Mouse (Mus musculus): ENCODE measurements at regions not wholly inside any gene's neighbourhood (a gene's known extent, or its start where the extent isn't known, plus 50 kb on each side); places are given as distances from the start of the nearest gene placed in this dataset.

DNA sequence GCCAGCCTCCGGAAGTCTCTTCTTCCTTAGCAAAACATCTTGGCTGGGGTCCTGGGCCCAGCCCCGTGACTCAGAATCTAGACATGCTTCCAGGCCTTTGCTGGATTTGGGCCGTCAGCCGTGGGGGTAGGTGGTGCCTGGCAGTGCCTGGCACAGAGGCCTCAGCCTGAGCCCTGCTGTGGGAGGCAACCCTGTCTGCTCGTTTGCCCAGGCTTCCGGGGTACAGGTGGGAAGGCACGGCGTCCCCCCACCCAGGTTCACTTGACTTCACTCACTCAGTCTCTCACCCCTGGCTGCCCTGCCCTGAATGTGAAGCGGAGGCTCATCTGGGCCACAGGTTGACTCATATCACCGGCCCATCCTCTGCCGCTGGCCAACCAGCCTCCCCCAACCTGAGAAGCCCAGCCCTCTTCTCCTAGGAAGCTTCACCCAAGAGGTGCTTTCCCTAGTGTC is 99.9 kb upstream of the Tmem189 start:
- Histone ChIP-seq H3K36me3 (replicated peaks; ENCODE audit: low read length) (no peaks in the 10 kb centered on the region), H3K9me3 (peaks cover 5% of the 10 kb centered on the region; the same call in 1 of the 2 replicates), H3K27me3 (replicated peaks) (peaks cover 48% of the 10 kb centered on the region), H3K4me3 (replicated peaks) (no peak overlapping the region), H3K4me1 (peaks cover 61% of the 10 kb centered on the region)
- TF ChIP-seq GATA1 (IDR thresholded peaks at IDR 0.05; ENCODE audit: borderline replicate concordance, low read length) (no peak), FLI1 (IDR thresholded peaks at IDR 0.05; ENCODE audit: low read length) (no peak)

GRCm38 (mm10) chr2:167786951-167787350 is 97.3 kb upstream of the Tmem189 start:
- Histone ChIP-seq H3K4me1 (peaks cover 64% of the 10 kb centered on the region), H3K9me3 (no peaks in the 10 kb centered on the region), H3K36me3 (replicated peaks; ENCODE audit: low read length) (peaks cover 3% of the 10 kb centered on the region), H3K4me3 (replicated peaks) (no peak overlapping the region), H3K27me3 (replicated peaks) (peaks cover 42% of the 10 kb centered on the region)
- TF ChIP-seq FLI1 (IDR thresholded peaks at IDR 0.05; ENCODE audit: low read length) (no peak), GATA1 (IDR thresholded peaks at IDR 0.05; ENCODE audit: borderline replicate concordance, low read length) (no peak)

DNA sequence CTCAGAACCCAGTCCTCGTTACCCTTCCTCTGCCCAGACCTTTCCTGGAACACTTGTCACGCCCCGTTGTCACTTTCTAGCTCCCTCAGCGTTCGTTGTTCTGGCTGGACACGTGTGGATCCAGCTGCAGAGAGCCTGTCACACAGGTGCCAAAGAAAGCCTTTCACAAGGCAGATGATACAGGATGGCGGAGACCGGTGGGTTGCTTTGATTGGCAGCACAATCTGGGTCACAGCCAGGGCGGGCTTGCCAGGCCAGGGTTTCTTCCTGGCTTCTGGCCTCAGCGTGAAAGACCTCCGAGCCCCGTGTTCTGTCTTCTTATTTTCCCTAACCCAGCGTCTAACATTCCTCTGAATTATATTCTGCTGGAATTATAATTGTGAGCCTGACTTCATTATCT is 94.7 kb upstream of the Tmem189 start:
- no peak for TF ChIP-seq GATA1 (IDR thresholded peaks at IDR 0.05; ENCODE audit: borderline replicate concordance, low read length)
- TF ChIP-seq FLI1 (IDR thresholded peaks at IDR 0.05; ENCODE audit: low read length), result no peak

GRCm38 (mm10) chr2:167783374-167783773 is 93.8 kb upstream of the Tmem189 start:
- no peak overlapping the region for H3K4me3 ChIP-seq (replicated peaks)

More for the DNA sequence above, 94.7 kb upstream of the Tmem189 start:
- H3K4me3 ChIP-seq (replicated peaks), result no peak overlapping the region
- H3K36me3 ChIP-seq (replicated peaks; ENCODE audit: low read length), result peaks cover 14% of the 10 kb centered on the region
- peaks cover 24% of the 10 kb centered on the region for H3K27me3 ChIP-seq (replicated peaks)
- no peaks in the 10 kb centered on the region for H3K9me3 ChIP-seq
- peaks cover 76% of the 10 kb centered on the region for H3K4me1 ChIP-seq

DNA sequence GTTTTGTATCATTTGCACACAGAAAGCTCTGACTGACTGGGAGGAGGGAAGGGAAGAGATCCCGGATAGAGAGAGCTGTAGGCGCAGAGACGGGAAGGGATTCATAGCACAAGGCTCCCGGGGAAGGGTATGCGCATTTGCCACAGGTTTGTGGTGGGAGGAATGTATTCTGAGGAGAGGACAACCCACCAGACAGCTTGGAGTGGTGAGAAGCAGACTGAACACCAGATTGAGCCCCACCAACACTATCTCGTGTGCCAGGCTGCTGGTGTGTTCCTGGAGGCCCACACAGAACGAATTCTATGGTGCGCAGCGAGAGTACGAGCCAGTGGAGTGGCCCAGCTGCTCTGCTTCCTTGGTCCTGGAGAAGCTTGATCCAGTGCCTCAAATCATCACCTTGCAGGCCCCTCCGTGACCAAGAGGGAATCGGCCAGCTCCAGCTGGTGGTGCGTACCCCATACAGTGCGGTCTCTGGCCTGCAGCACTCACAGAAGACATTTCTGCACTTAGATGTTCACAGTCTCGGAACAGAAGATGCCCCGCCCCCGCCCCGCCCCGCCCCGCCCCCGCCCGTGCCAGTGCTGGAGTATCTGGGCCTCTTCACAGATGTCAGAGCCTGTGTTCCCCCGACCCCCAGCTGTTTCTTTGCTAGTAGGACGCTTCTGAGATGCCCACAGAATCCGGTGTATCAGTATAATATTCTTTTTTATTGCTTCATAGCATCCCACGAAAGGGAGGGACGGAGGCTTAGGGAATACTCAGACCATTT is 92.8 kb upstream of the Tmem189 start:
- H3K4me1 ChIP-seq, result peaks cover 80% of the 10 kb centered on the region
- no peak for TF ChIP-seq GATA1 (IDR thresholded peaks at IDR 0.05; ENCODE audit: borderline replicate concordance, low read length)
- TF ChIP-seq FLI1 (IDR thresholded peaks at IDR 0.05; ENCODE audit: low read length), result no peak
- H3K4me3 ChIP-seq (replicated peaks), result no peak overlapping the region
- H3K36me3 ChIP-seq (replicated peaks; ENCODE audit: low read length), result peaks cover 14% of the 10 kb centered on the region
- no peaks in the 10 kb centered on the region for H3K9me3 ChIP-seq
- H3K27me3 ChIP-seq (replicated peaks), result peaks cover 21% of the 10 kb centered on the region

More at GRCm38 (mm10) chr2:167783374-167783773, 93.8 kb upstream of the Tmem189 start:
- no peaks in the 10 kb centered on the region for H3K9me3 ChIP-seq
- TF ChIP-seq GATA1 (IDR thresholded peaks at IDR 0.05; ENCODE audit: borderline replicate concordance, low read length) (no peak), FLI1 (IDR thresholded peaks at IDR 0.05; ENCODE audit: low read length) (no peak)
- H3K36me3 ChIP-seq (replicated peaks; ENCODE audit: low read length), result peaks cover 14% of the 10 kb centered on the region
- H3K27me3 ChIP-seq (replicated peaks), result peaks cover 21% of the 10 kb centered on the region
- H3K4me1 ChIP-seq, result peaks cover 80% of the 10 kb centered on the region

DNA sequence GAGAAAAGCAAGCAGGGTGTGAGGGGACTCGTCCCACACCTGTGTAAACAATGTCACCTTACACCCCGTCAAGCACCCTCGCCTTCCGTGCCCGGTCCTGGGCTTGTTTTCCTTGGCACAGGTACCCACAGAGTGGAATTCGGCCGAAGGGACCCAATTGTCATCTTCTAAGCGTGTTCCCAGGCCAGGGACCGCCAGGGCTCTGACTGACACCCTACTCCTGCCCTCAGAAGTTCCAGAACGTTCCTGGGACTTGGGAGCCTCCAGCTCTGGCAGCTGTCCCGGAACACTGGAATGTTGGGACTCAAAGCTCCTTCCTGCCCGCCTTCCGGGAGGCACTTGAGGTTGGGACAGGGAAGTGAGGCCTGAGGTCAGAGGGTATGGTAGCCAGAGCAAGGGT is 91.9 kb upstream of the Tmem189 start:
- Histone ChIP-seq H3K27me3 (replicated peaks) (peaks cover 21% of the 10 kb centered on the region), H3K4me1 (peaks cover 81% of the 10 kb centered on the region)
- TF ChIP-seq GATA1 (IDR thresholded peaks at IDR 0.05; ENCODE audit: borderline replicate concordance, low read length) (no peak), FLI1 (IDR thresholded peaks at IDR 0.05; ENCODE audit: low read length) (no peak)

DNA sequence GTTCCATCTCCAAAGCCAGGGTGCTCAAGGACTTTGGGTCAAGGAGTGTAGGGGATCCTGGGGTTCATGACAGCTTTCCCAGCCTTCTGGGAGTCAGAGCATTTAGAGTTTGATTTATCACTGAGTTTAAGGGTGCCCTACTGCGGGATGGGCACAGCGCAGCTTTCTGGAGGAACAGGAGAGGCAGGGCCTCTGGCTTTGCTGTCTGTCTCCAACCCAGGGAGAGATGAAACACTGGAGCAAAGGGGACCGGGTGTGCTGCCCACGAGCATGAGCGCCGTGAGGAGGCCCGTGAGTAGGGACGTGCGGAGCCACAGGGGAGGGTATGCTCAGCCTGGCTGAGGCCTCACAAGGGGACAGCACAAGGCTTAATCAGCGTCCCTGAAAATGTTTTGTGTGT is 89.1 kb upstream of the Tmem189 start:
- peaks cover 97% of the 10 kb centered on the region for H3K4me1 ChIP-seq
- H3K4me3 ChIP-seq (replicated peaks), result peak overlapping the region; percentile 91
- no peaks in the 10 kb centered on the region for H3K9me3 ChIP-seq
- H3K36me3 ChIP-seq (replicated peaks; ENCODE audit: low read length), result peaks cover 14% of the 10 kb centered on the region
- no peak for TF ChIP-seq GATA1 (IDR thresholded peaks at IDR 0.05; ENCODE audit: borderline replicate concordance, low read length)
- TF ChIP-seq FLI1 (IDR thresholded peaks at IDR 0.05; ENCODE audit: low read length), result no peak
- peaks cover 17% of the 10 kb centered on the region for H3K27me3 ChIP-seq (replicated peaks)

More for the DNA sequence above, 91.9 kb upstream of the Tmem189 start:
- Histone ChIP-seq H3K4me3 (replicated peaks) (no peak overlapping the region), H3K9me3 (no peaks in the 10 kb centered on the region), H3K36me3 (replicated peaks; ENCODE audit: low read length) (peaks cover 14% of the 10 kb centered on the region)

DNA sequence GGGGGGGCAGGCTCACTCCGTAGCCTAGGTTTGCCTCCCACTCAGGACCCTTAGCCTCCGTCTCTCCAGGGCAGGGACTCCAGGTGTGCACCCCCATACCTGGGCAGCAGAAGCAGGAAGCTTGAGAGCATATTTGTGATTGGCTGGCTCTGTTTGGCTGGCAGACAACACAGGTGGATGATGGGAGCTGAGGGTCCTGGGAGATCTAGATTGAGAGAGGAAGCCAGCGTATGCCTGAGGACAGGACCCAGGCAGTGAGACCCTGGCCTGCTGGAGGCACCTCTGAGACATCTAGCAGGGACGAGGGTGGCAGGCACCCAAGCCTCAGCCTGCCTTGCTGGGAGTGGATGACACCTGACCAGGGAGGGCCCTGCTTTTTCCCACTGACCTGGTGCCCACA is 88.6 kb upstream of the Tmem189 start:
- Histone ChIP-seq H3K4me1 (peaks cover 99% of the 10 kb centered on the region), H3K27me3 (replicated peaks) (peaks cover 20% of the 10 kb centered on the region), H3K36me3 (replicated peaks; ENCODE audit: low read length) (peaks cover 14% of the 10 kb centered on the region), H3K4me3 (replicated peaks) (peak overlapping the region; percentile 91), H3K9me3 (no peaks in the 10 kb centered on the region)
- TF ChIP-seq GATA1 (IDR thresholded peaks at IDR 0.05; ENCODE audit: borderline replicate concordance, low read length), result no peak
- no peak for TF ChIP-seq FLI1 (IDR thresholded peaks at IDR 0.05; ENCODE audit: low read length)

DNA sequence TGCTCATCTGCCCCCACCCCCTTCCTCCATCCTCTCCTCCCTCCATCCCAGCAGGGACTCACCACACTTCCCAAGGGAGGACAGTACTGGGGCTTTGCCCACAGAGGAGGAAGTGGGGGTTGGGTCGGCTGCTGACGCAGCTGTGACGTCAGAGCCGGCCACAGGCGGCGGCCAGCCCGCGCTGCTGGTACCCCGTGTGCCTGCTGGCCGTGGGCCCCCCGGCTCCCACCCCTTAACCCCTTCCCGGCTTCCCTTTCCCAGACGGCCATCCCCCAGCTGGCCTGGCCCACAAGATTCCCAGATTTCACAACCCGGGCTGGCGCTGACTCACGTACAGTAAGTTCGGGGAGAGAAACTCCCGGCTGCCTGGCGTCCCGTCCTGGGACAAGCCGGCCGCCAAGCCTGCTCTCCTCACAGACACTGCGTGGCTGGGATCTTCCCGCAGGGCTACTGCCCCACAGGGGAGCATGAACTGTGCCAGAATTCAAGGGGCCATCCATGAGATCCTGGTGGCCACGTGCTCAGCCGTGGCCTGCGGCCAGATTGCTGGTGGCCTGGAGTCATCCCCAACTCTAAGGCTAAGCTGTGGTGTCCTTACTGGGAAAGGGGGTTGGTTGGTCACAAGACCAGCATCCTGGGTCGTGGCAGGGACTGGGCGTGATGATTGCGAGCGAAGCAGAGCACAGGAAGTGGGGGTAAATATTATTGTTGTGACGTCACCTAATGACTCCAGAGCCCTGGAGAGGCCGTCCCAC is 87.9 kb upstream of the Tmem189 start:
- TF ChIP-seq GATA1 (IDR thresholded peaks at IDR 0.05; ENCODE audit: borderline replicate concordance, low read length) (no peak), FLI1 (IDR thresholded peaks at IDR 0.05; ENCODE audit: low read length) (no peak)
- Histone ChIP-seq H3K9me3 (no peaks in the 10 kb centered on the region), H3K4me1 (peaks cover 99% of the 10 kb centered on the region), H3K27me3 (replicated peaks) (peaks cover 24% of the 10 kb centered on the region), H3K4me3 (replicated peaks) (peak overlapping the region; percentile 91), H3K36me3 (replicated peaks; ENCODE audit: low read length) (peaks cover 14% of the 10 kb centered on the region)

Measured in megakaryocyte, embryonic 14.5 days (primary cell).